Mouse (Mus musculus): Measurements from ENCODE around the gene Lsm7.
A peak's percentile ranks its signal among the peaks of the same experiment; 100 is the strongest.

DNA sequence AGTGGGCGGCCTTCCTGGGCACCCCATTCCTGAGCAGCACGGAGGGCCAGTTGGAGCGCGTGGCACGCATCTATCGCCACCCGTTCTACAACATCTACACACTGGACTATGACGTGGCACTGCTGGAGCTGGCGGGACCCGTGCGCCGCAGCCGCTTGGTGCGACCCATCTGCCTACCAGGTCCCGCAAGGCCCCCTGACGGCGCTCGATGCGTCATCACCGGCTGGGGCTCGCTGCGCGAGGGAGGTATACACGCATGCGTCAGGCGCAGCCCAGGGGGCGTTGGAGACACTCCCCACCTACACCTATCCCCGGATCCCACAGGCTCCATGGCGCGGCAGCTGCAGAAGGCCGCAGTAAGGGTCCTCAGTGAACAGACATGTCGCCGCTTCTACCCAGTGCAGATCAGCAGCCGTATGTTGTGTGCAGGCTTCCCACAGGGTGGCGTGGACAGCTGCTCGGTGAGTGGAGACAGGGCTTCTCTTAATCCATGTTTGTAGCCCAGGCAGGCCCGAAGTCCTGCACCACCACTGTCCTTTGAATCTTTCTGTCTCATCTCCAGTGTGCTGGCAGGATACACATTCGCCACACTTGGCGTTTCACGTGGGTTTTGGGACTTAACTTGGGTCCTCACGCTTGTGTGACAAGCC lies 43.0 kb upstream of the Lsm7 start:
- 0 out of 2 replicates have a peak, but pooled peaks have one; percentile 27 for TF ChIP-seq POLR2A (IDR thresholded peaks at IDR 0.05; ENCODE audit: low read depth, low read length)
- TF ChIP-seq MAZ (IDR thresholded peaks at IDR 0.05; ENCODE audit: low read depth, low read length): no peak
- TF ChIP-seq CTCF (conservative IDR thresholded peaks at IDR 0.05 in 1 of 2, IDR thresholded peaks at IDR 0.05 in 1 of 2; ENCODE audit: low read depth in 2 of 2, low read length in 2 of 2): no peak
- no peak for TF ChIP-seq MAX (IDR thresholded peaks at IDR 0.05; ENCODE audit: low read length)
- no peak for TF ChIP-seq USF1 (IDR thresholded peaks at IDR 0.05; ENCODE audit: low read depth, low read length)
- no peak for TF ChIP-seq MYC (IDR thresholded peaks at IDR 0.05; ENCODE audit: low read depth, low read length)
- TF ChIP-seq ETS1 (conservative IDR thresholded peaks at IDR 0.05; ENCODE audit: low read depth, low read length): no peak
- no peak for TF ChIP-seq ELF1 (IDR thresholded peaks at IDR 0.05; ENCODE audit: low read depth, low read length)
- no peak for TF ChIP-seq ZMIZ1 (IDR thresholded peaks at IDR 0.05; ENCODE audit: low read depth, low read length)
- TF ChIP-seq POLR2AphosphoS2 (IDR thresholded peaks at IDR 0.05; ENCODE audit: low read depth, low read length): no peak
- TF ChIP-seq IRF4 (IDR thresholded peaks at IDR 0.05; ENCODE audit: low read depth, low read length): no peak
- TF ChIP-seq SMC3 (IDR thresholded peaks at IDR 0.05; ENCODE audit: low read depth, low read length): no peak
- no peak for TF ChIP-seq PAX5 (IDR thresholded peaks at IDR 0.05; ENCODE audit: low read length)

Measured in CH12.LX (cell line).